Mouse (Mus musculus): ENCODE data around the gene Lyrm7.

GRCm38 (mm10) chr11:54869318-54869717 is 8.6 kb upstream of the Lyrm7 start:
- TF ChIP-seq CTCF (IDR thresholded peaks at IDR 0.05; ENCODE audit: insufficient read depth, low read depth, low read length) (no peak), POLR2A (IDR thresholded peaks at IDR 0.05; ENCODE audit: insufficient read depth, low read depth, low read length) (no peak)

Data from olfactory bulb, adult 2 months (tissue).